Mouse (Mus musculus) spleen, adult 2 months (tissue): ENCODE measurements around the gene Acox1. TPM values are rescaled to one million over a fixed set of nuclear protein-coding genes. Genes with fewer than 3 reads are reported as not detected.

Experiments
- DNase-seq, 2 experiments: peaks; one replicate each; pipeline versions ENCODE4 v3.0.0 to v3.0.0-alpha.2; 2012 to 2021; ENCODE audit warnings: low spot score in 2 of 2, low read depth in 1 of 2
- H3K27ac ChIP-seq: fragments of 200-500 bp; 2 replicates; pipeline ENCODE4 v1.5.1; 2012; ENCODE audit warnings: low read length, inconsistent platforms; ENCODE audit not compliant: insufficient read depth
- H3K27me3 ChIP-seq: fragments of 200-500 bp; 2 replicates; pipeline ENCODE4 v1.6.1; 2012; ENCODE audit warnings: mild to moderate bottlenecking, moderate library complexity, low read length, inconsistent platforms; ENCODE audit not compliant: control insufficient read depth, insufficient read depth
- H3K36me3 ChIP-seq: fragments of 200-500 bp; 2 replicates; pipeline ENCODE4 v1.6.1; 2012; ENCODE audit warnings: mild to moderate bottlenecking, low read length, inconsistent platforms; ENCODE audit not compliant: control insufficient read depth, insufficient read depth
- H3K4me1 ChIP-seq: fragments of 200-500 bp; 2 replicates; pipeline ENCODE4 v1.6.1; 2011; ENCODE audit warnings: inconsistent platforms; ENCODE audit not compliant: control insufficient read depth, insufficient read depth, insufficient read length
- H3K4me3 ChIP-seq: fragments of 200-500 bp; 2 replicates; pipeline ENCODE4 v1.5.1; 2011; ENCODE audit warnings: mild to moderate bottlenecking, inconsistent platforms; ENCODE audit not compliant: insufficient read depth, insufficient read length; ENCODE audit errors: extremely low read depth
- CTCF ChIP-seq: fragments of 200-500 bp; IDR thresholded peaks from 2 replicates; pipeline ENCODE4 v1.5.1; 2011; ENCODE audit warnings: mild to moderate bottlenecking, inconsistent platforms; ENCODE audit not compliant: insufficient read depth, insufficient read length, insufficient replicate concordance; ENCODE audit errors: extremely low read depth
- POLR2A ChIP-seq: fragments of 200-500 bp; IDR thresholded peaks from 2 replicates; pipeline ENCODE4 v1.6.1; 2011; ENCODE audit warnings: low read depth, low read length, inconsistent platforms
- WGBS: fragments of 180-500 bp; shearing (Covaris S2); methylation state at CpG from one replicate; pipeline ENCODE4 v1.1.7; 2018; 5-methylcytosine and 5-hydroxymethylcytosine counted together
- polyA plus RNA-seq: library from polyadenylated mRNA; depleted of rRNA; stranded (reverse); fragments of >200 nt; gene quantifications from 2 replicates; pipeline ENCODE4 v1.2.3, GENCODE M21; 2012

Acox1 gene
- polyA plus RNA-seq, 1 experiment = 12.9 TPM

- no peaks in the 10 kb centered on the region for H3K27me3 ChIP-seq
- no peak for DNase-seq
- 97% methylated on average over 7 of the region's 7 CpGs for WGBS
- TF ChIP-seq POLR2A (no peak), CTCF (peak; percentile 12; the same call in 1 of the 2 replicates)
- no peaks in the 10 kb centered on the region for H3K36me3 ChIP-seq
- no peaks in the 10 kb centered on the region; the same call in 1 of the 2 replicates for H3K4me1 ChIP-seq
- no peak overlapping the region for H3K27ac ChIP-seq
- no peak overlapping the region for H3K4me3 ChIP-seq
Observed at GRCm38 (mm10) chr11:116215181-116215580, 16.3 kb upstream of the Acox1 start.

- Histone ChIP-seq H3K4me1 (no peaks in the 10 kb centered on the region; the same call in 1 of the 2 replicates), H3K36me3 (no peaks in the 10 kb centered on the region), H3K27ac (no peak overlapping the region), H3K4me3 (no peak overlapping the region), H3K27me3 (no peaks in the 10 kb centered on the region)
- WGBS = 91% methylated on average over 13 of the region's 13 CpGs
- no peak for DNase-seq
- no peak for TF ChIP-seq CTCF
- TF ChIP-seq POLR2A = no peak
Observed at GRCm38 (mm10) chr11:116213877-116214510, 15.1 kb upstream of the Acox1 start.

GRCm38 (mm10) chr11:116212847-116213246 lies 14.0 kb upstream of the Acox1 start:
- DNase-seq = no peak
- H3K4me3 ChIP-seq = no peak overlapping the region
- no peaks in the 10 kb centered on the region for H3K36me3 ChIP-seq
- H3K27ac ChIP-seq = no peak overlapping the region
- no peaks in the 10 kb centered on the region for H3K27me3 ChIP-seq
- 94% methylated on average over 6 of the region's 6 CpGs for WGBS
- H3K4me1 ChIP-seq = no peaks in the 10 kb centered on the region
- TF ChIP-seq POLR2A = no peak

GRCm38 (mm10) chr11:116210696-116211095 lies 11.9 kb upstream of the Acox1 start:
- no peak overlapping the region for H3K27ac ChIP-seq

GRCm38 (mm10) chr11:116209257-116209656 lies 10.4 kb upstream of the Acox1 start:
- H3K4me1 ChIP-seq = no peaks in the 10 kb centered on the region
- TF ChIP-seq POLR2A (no peak), CTCF (no peak)

More at GRCm38 (mm10) chr11:116210696-116211095, 11.9 kb upstream of the Acox1 start:
- no peaks in the 10 kb centered on the region for H3K4me1 ChIP-seq
- no peaks in the 10 kb centered on the region for H3K27me3 ChIP-seq
- H3K36me3 ChIP-seq = peaks cover 8% of the 10 kb centered on the region
- no peak for DNase-seq
- WGBS = 83% methylated on average over 5 of the region's 5 CpGs
- no peak overlapping the region for H3K4me3 ChIP-seq
- TF ChIP-seq CTCF (no peak), POLR2A (no peak)

GRCm38 (mm10) chr11:116208660-116209059 lies 9.8 kb upstream of the Acox1 start:
- H3K27ac ChIP-seq = no peak overlapping the region
- 95% methylated on average over 3 of the region's 3 CpGs for WGBS
- TF ChIP-seq POLR2A = no peak
- TF ChIP-seq CTCF = no peak

More at GRCm38 (mm10) chr11:116209257-116209656, 10.4 kb upstream of the Acox1 start:
- 87% methylated on average over 8 of the region's 8 CpGs for WGBS
- Histone ChIP-seq H3K36me3 (peaks cover 14% of the 10 kb centered on the region), H3K27me3 (no peaks in the 10 kb centered on the region), H3K27ac (no peak overlapping the region), H3K4me3 (no peak overlapping the region)
- no peak for DNase-seq

GRCm38 (mm10) chr11:116206678-116207077 lies 7.8 kb upstream of the Acox1 start:
- DNase-seq = no peak
- WGBS = 70% methylated on average over 4 of the region's 4 CpGs
- TF ChIP-seq POLR2A = no peak
- no peak for TF ChIP-seq CTCF
- no peak overlapping the region for H3K4me3 ChIP-seq
- H3K4me1 ChIP-seq = no peaks in the 10 kb centered on the region
- H3K27me3 ChIP-seq = no peaks in the 10 kb centered on the region
- peaks cover 14% of the 10 kb centered on the region for H3K36me3 ChIP-seq
- no peak overlapping the region for H3K27ac ChIP-seq

More at GRCm38 (mm10) chr11:116208660-116209059, 9.8 kb upstream of the Acox1 start:
- H3K36me3 ChIP-seq = peaks cover 14% of the 10 kb centered on the region
- no peaks in the 10 kb centered on the region for H3K27me3 ChIP-seq
- no peaks in the 10 kb centered on the region for H3K4me1 ChIP-seq
- no peak for DNase-seq
- no peak overlapping the region for H3K4me3 ChIP-seq
